Mouse (Mus musculus) MEL (cell line): ENCODE data around the gene Ccsap.

Experiments used
- CTCF ChIP-seq, 3 experiments: IDR thresholded peaks in 2 of 3; conservative IDR thresholded peaks in 1 of 3; 2 replicates each; pipeline ENCODE4 v1.5.1; 2011 to 2012; ENCODE audit warnings: low read length in 3 of 3, low read depth in 2 of 3, mild to moderate bottlenecking in 2 of 3, improper control_type of control experiment in 1 of 3, inconsistent platforms in 1 of 3, mixed read lengths in 1 of 3, moderate library complexity in 1 of 3; ENCODE audit not compliant: control insufficient read depth in 1 of 3, insufficient read depth in 1 of 3, poor library complexity in 1 of 3, severe bottlenecking in 1 of 3
- MYB ChIP-seq: IDR thresholded peaks from 2 replicates; pipeline ENCODE4 v1.6.1; 2011; ENCODE audit warnings: mild to moderate bottlenecking, low read depth, low read length, improper control_type of control experiment
- POLR2A ChIP-seq, 2 experiments: IDR thresholded peaks; 2 replicates each; pipeline ENCODE4 v1.6.1; 2011 to 2012; ENCODE audit warnings: low read length in 2 of 2, mild to moderate bottlenecking in 2 of 2, control low read depth in 1 of 2, improper control_type of control experiment in 1 of 2, low read depth in 1 of 2, moderate library complexity in 1 of 2; ENCODE audit not compliant: control insufficient read depth in 1 of 2, insufficient read depth in 1 of 2, poor library complexity in 1 of 2
- SIN3A ChIP-seq: IDR thresholded peaks from 2 replicates; pipeline ENCODE4 v1.6.1; 2012; ENCODE audit warnings: low read length, improper control_type of control experiment, inconsistent platforms
- TAL1 ChIP-seq: IDR thresholded peaks from 2 replicates; pipeline ENCODE4 v1.6.1; 2012; ENCODE audit warnings: mild to moderate bottlenecking, inconsistent platforms, low read length, moderate library complexity, mixed read lengths

DNA sequence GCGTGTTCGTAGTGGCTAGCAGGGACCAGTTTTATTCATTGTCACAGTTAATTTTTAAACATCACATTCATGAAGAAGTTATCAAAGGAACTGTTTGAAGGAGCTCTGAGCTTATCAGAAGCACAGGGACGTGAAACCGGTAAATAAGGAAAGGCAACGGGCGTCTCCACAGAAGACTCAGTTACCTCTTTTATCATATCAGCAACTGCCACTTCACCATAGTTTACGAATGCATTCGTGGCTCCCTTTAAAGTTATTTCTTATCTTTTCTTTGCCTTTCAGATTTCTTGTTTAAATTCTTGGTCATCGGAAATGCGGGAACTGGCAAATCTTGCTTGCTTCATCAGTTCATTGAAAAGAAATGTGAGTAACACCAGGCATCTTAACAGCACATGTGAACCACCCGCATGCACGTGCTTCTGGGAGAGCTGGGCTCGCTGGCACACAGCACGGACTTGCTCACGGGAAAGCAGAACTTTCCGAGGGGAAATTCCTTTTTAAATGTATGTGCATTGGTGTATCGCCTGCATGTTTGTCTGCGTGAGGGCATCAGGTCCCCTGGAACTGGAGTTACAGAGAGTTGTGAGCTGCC, 36.4 kb downstream of the Ccsap start:
- no peak for TF ChIP-seq CTCF (IDR thresholded peaks at IDR 0.05 in 2 of 3, conservative IDR thresholded peaks at IDR 0.05 in 1 of 3; ENCODE audit: control insufficient read depth in 1 of 3, insufficient read depth in 1 of 3, low read depth in 2 of 3, low read length in 3 of 3, poor library complexity in 1 of 3, severe bottlenecking in 1 of 3)
- TF ChIP-seq SIN3A: peak; percentile 98
- no peak; a peak in 1 of 4 replicates for TF ChIP-seq POLR2A (IDR thresholded peaks at IDR 0.05; ENCODE audit: control insufficient read depth in 1 of 2, insufficient read depth in 1 of 2, low read depth in 1 of 2, low read length in 2 of 2, poor library complexity in 1 of 2)
- peak; percentile 99 for TF ChIP-seq MYB
- peak; percentile 74 for TF ChIP-seq TAL1
